Mouse (Mus musculus) adrenal gland, postnatal 25 days (tissue): ENCODE measurements around the gene Atp6v1g2. TPM values are rescaled to one million over a fixed set of nuclear protein-coding genes. Genes with fewer than 3 reads are reported as not detected.
A peak's percentile ranks its signal among the peaks of the same experiment; 100 is the strongest.
"Not testable (repeated sequence)": the region's sequence is repeated elsewhere in the genome, so short reads cannot be mapped to it uniquely, and the experiment has no call there.

Experiments used
- DNase-seq: peaks from one replicate; pipeline ENCODE4 v3.0.0; 2021; ENCODE audit warnings: mixed read lengths
- total RNA-seq: library from RNA; stranded (reverse); gene quantifications from 2 replicates; pipeline ENCODE4 v1.2.3, GENCODE M21; 2021

Gene Atp6v1g2
- total RNA-seq, 1 experiment from 2014 or later, result 8.0 TPM

GRCm38 (mm10) chr17:35204494-35205379 is 28.7 kb upstream of the Atp6v1g2 start, which contains the start of gene Lta:
Lta (minus strand) TSS chr17:35205351.
- DNase-seq, result no peak

GRCm38 (mm10) chr17:35205380-35205769 is 28.1 kb upstream of the Atp6v1g2 start:
- DNase-seq, result no peak

GRCm38 (mm10) chr17:35209785-35210535 is 23.5 kb upstream of the Atp6v1g2 start:
- DNase-seq, result no peak

GRCm38 (mm10) chr17:35210593-35210992 is 22.9 kb upstream of the Atp6v1g2 start:
- no peak for DNase-seq

- DNase-seq, result no peak
These were observed 20.4 kb upstream of the Atp6v1g2 start for GRCm38 (mm10) chr17:35213071-35213470.

- DNase-seq, result no peak
These were observed 14.8 kb upstream of the Atp6v1g2 start for GRCm38 (mm10) chr17:35218516-35219193.

GRCm38 (mm10) chr17:35219601-35220041 is 13.8 kb upstream of the Atp6v1g2 start:
- DNase-seq, result no peak

- DNase-seq, result no peak
These were observed 13.1 kb upstream of the Atp6v1g2 start, which contains the start of gene Gm16181 for GRCm38 (mm10) chr17:35220156-35220952. Gm16181 (plus strand) TSS chr17:35220834.

- no peak for DNase-seq
These were observed 11.2 kb upstream of the Atp6v1g2 start for GRCm38 (mm10) chr17:35222299-35222698.

GRCm38 (mm10) chr17:35224641-35225040 is 8.8 kb upstream of the Atp6v1g2 start:
- DNase-seq, result no peak

GRCm38 (mm10) chr17:35225456-35225855 is 8.0 kb upstream of the Atp6v1g2 start:
- DNase-seq, result no peak

- DNase-seq, result no peak
These were observed 6.9 kb upstream of the Atp6v1g2 start for GRCm38 (mm10) chr17:35226561-35227046.

GRCm38 (mm10) chr17:35231022-35231421 is 2.4 kb upstream of the Atp6v1g2 start:
- DNase-seq, result no peak

GRCm38 (mm10) chr17:35232043-35232442 is 1.4 kb upstream of the Atp6v1g2 start:
- DNase-seq, result peak; percentile 89

GRCm38 (mm10) chr17:35232659-35233058 is 801 bp upstream of the Atp6v1g2 start:
- no peak for DNase-seq

GRCm38 (mm10) chr17:35234090-35234489 is 630 bp downstream of the Atp6v1g2 start:
- DNase-seq, result not testable (repeated sequence)

- peak; percentile 58 for DNase-seq
These were observed 1.4 kb downstream of the Atp6v1g2 start for GRCm38 (mm10) chr17:35234903-35235302.

GRCm38 (mm10) chr17:35235614-35236389 is 2.3 kb downstream of the Atp6v1g2 start, which contains the start of gene Nfkbil1:
Nfkbil1 (minus strand) TSS chr17:35235792.
- DNase-seq, result peak; percentile 87

GRCm38 (mm10) chr17:35236390-35236746 is 2.9 kb downstream of the Atp6v1g2 start:
- DNase-seq, result peak; percentile 98

- no peak for DNase-seq
These were observed 3.5 kb downstream of the Atp6v1g2 start for GRCm38 (mm10) chr17:35236996-35237395.

- DNase-seq, result no peak
These were observed 4.0 kb downstream of the Atp6v1g2 start for GRCm38 (mm10) chr17:35237504-35237903.
